Mouse (Mus musculus): ENCODE results near the gene Klf11. TPM values are rescaled to one million over a fixed set of nuclear protein-coding genes. Genes with fewer than 3 reads are reported as not detected.
A peak's percentile ranks its signal among the peaks of the same experiment; 100 is the strongest.

Klf11 gene
- polyA plus RNA-seq, 1 experiment: 6.7 TPM

DNA sequence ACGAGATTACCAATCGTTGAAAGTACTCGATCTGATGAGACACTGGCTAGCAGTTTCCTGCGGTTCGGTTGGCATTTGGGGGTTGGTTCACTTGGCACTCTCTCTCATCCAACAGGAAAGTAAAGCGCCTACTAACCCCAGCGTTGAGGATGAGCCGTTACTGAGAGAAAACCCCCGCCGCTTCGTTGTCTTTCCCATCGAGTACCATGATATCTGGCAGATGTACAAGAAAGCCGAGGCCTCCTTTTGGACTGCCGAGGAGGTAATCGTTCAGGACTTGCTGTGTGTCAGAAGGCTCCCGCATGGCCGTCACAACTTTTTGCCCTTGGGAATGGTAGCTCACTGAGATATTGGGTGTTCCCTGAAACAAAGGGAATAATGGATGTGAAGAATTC lies 57.7 kb downstream of the Klf11 start:
- no peak for TF ChIP-seq POLR2A (IDR thresholded peaks at IDR 0.05; ENCODE audit: borderline replicate concordance, low read depth, low read length)
- TF ChIP-seq CTCF (IDR thresholded peaks at IDR 0.05; ENCODE audit: low read depth, low read length): 0 out of 2 replicates have a peak, but pooled peaks have one; percentile 5
- H3K4me3 ChIP-seq (ENCODE audit: insufficient read depth, low read length): peak overlapping the region; percentile 70
- peaks cover 11% of the 10 kb centered on the region for H3K4me1 ChIP-seq (ENCODE audit: control insufficient read depth, insufficient read depth, low read length)
- H3K27ac ChIP-seq (ENCODE audit: insufficient read depth, low read depth, low read length): no peak overlapping the region

DNA sequence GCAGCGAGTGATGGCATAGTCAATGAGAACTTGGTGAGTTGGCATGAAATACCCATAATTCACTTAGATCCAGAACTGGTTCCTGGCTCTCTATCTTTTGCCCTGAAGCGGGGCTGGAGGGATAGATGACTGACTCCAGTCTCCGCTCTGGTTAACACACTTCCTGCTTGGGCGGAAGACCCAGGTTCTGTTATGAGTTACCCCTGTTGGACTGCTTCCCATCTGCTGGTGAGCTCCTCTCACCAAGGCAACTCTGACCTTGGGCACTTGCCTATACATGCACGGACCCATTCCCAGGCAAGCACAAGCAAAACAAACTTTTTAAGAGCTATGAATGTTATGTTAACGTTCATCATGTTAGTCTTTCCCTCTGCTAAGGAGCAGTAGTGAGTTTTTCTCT lies 58.3 kb downstream of the Klf11 start:
- H3K4me1 ChIP-seq (ENCODE audit: control insufficient read depth, insufficient read depth, low read length): peaks cover 11% of the 10 kb centered on the region
- peak overlapping the region; percentile 70 for H3K4me3 ChIP-seq (ENCODE audit: insufficient read depth, low read length)
- TF ChIP-seq CTCF (IDR thresholded peaks at IDR 0.05; ENCODE audit: low read depth, low read length) (no peak), POLR2A (IDR thresholded peaks at IDR 0.05; ENCODE audit: borderline replicate concordance, low read depth, low read length) (no peak)
- no peak overlapping the region for H3K27ac ChIP-seq (ENCODE audit: insufficient read depth, low read depth, low read length)

DNA sequence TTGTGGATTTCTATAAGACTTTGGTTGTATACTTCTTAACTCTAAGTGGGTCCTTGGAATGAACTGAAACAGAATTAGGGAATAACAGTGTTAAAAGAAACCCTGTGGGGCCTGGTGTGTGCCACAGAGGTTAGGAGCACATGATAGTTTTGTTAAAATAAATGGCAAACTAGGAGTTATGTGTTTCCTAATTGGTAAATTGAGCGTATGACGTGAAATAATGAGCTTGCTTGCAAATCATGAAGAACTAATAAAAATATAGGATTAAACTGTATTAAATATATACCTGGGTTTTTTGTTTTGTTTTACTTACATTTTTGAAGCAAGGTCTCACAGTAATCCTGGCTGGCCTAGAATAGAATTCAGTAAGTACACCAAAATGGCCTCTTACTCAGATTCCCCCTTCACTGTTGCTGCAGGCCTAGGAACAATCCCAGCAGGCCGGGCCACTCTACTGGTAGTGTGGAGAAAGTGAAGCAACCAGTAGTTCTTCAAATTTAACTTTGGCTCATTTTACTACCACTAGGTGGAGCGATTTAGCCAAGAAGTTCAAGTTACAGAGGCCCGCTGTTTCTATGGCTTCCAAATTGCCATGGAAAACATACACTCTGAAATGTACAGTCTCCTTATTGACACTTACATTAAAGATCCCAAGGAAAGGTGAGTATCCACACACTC lies 58.9 kb downstream of the Klf11 start:
- H3K27ac ChIP-seq (ENCODE audit: insufficient read depth, low read depth, low read length): no peak overlapping the region
- no peak for TF ChIP-seq POLR2A (IDR thresholded peaks at IDR 0.05; ENCODE audit: borderline replicate concordance, low read depth, low read length)
- no peak for TF ChIP-seq CTCF (IDR thresholded peaks at IDR 0.05; ENCODE audit: low read depth, low read length)
- H3K4me3 ChIP-seq (ENCODE audit: insufficient read depth, low read length): no peak overlapping the region
- peaks cover 11% of the 10 kb centered on the region for H3K4me1 ChIP-seq (ENCODE audit: control insufficient read depth, insufficient read depth, low read length)

DNA sequence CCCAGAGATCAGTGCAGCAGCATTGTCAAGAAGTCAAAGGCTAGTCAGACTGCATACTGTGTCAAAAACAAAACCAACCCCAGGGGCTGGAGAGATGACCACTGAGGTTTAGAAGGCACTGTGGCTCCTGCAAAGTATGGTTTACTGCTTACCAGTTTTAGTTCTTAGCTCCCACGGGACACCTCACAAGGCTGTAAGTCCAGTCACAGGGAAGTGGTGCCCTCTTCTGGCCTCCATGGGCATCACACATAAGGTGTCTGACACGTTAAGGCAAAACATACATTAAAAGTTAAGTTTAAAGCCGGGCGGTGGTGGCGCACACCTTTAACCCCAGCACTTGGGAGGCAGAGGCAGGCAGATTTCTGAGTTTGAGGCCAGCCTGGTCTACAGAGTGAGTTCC lies 59.6 kb downstream of the Klf11 start:
- peak; percentile 53 for TF ChIP-seq CTCF (IDR thresholded peaks at IDR 0.05; ENCODE audit: low read depth, low read length)
- TF ChIP-seq POLR2A (IDR thresholded peaks at IDR 0.05; ENCODE audit: borderline replicate concordance, low read depth, low read length): no peak
- Histone ChIP-seq H3K4me3 (ENCODE audit: insufficient read depth, low read length) (no peak overlapping the region), H3K4me1 (ENCODE audit: control insufficient read depth, insufficient read depth, low read length) (peaks cover 11% of the 10 kb centered on the region)

More for the DNA sequence above, 59.6 kb downstream of the Klf11 start:
- no peak overlapping the region for H3K27ac ChIP-seq (ENCODE audit: insufficient read depth, low read depth, low read length)

Other genes starting within 250 kb of the Klf11 start
- gene Taf1b, start 152.9 kb upstream of the Klf11 start, polyA plus RNA-seq (2012; ENCODE audit: insufficient read depth, insufficient read length, missing spikeins): 13.8 and 17.2 TPM in 2 replicates
- gene Grhl1, start 79.0 kb upstream of the Klf11 start, polyA plus RNA-seq (2012; ENCODE audit: insufficient read depth, insufficient read length, missing spikeins): not detected in 2 replicates
- not detected in 2 replicates for gene Cys1, start 30.5 kb downstream of the Klf11 start, polyA plus RNA-seq (2012; ENCODE audit: insufficient read depth, insufficient read length, missing spikeins)
- gene Rrm2, start 57.0 kb downstream of the Klf11 start, polyA plus RNA-seq (2012; ENCODE audit: insufficient read depth, insufficient read length, missing spikeins): 53.3 and 54.8 TPM in 2 replicates
- gene Mboat2, start 179.6 kb downstream of the Klf11 start, polyA plus RNA-seq (2012; ENCODE audit: insufficient read depth, insufficient read length, missing spikeins): 0.23 TPM in 1 of 2 replicates, not detected in the other

All from bone marrow macrophage, adult 2 months (primary cell).